Mouse (Mus musculus): Measurements from ENCODE around the gene Ttc39b. TPM values are rescaled to one million over a fixed set of nuclear protein-coding genes. Genes with fewer than 3 reads are reported as not detected.
A peak's percentile ranks its signal among the peaks of the same experiment; 100 is the strongest.

The Ttc39b gene
- polyA plus RNA-seq, 1 experiment from 2014 or later: 5.1 TPM

- no peaks in the 10 kb centered on the region for H3K36me3 ChIP-seq
- H3K4me2 ChIP-seq (replicated peaks): no peak overlapping the region
- WGBS: 68% methylated on average over 8 of the region's 8 CpGs
- H3K27ac ChIP-seq (replicated peaks): no peak overlapping the region
- H3K4me1 ChIP-seq: no peaks in the 10 kb centered on the region
- no peaks in the 10 kb centered on the region for H3K9me3 ChIP-seq (replicated peaks)
- no peak overlapping the region for H3K9ac ChIP-seq
- no peak for ATAC-seq (ENCODE audit: insufficient number of reproducible peaks, low FRiP score, low TSS enrichment, low read depth)
- H3K4me3 ChIP-seq (replicated peaks): no peak overlapping the region
- no peaks in the 10 kb centered on the region for H3K27me3 ChIP-seq
These were observed 98.3 kb downstream of the Ttc39b start for GRCm38 (mm10) chr4:83225633-83226360.

DNA sequence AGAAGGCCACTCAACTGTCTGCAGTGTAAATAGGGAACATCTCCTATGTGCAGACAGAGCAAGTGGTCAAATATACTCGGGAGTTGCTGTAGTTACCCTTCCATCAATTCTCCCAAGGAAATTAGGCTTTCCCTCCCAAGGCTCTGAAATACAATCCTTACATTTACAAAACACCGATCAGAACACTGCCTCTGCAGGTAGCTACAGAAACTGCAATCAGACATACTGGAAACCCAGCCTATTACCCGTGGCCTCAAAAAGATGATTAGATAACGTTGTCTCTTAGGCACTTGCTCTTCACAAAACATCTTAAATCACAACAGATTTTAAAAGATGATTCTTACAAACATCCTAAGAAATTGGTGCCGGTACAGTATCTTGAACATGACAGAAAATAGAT, 99.8 kb downstream of the Ttc39b start:
- no peaks in the 10 kb centered on the region for H3K36me3 ChIP-seq
- H3K4me3 ChIP-seq (replicated peaks): no peak overlapping the region
- 35% methylated on average over 5 of the region's 5 CpGs for WGBS
- H3K27me3 ChIP-seq: no peaks in the 10 kb centered on the region
- no peak overlapping the region for H3K4me2 ChIP-seq (replicated peaks)
- H3K9me3 ChIP-seq (replicated peaks): no peaks in the 10 kb centered on the region
- no peak overlapping the region for H3K27ac ChIP-seq (replicated peaks)
- no peaks in the 10 kb centered on the region for H3K4me1 ChIP-seq
- ATAC-seq (ENCODE audit: insufficient number of reproducible peaks, low FRiP score, low TSS enrichment, low read depth): no peak
- H3K9ac ChIP-seq: no peak overlapping the region

- no peak overlapping the region for H3K4me2 ChIP-seq (replicated peaks)
- no peaks in the 10 kb centered on the region for H3K27me3 ChIP-seq
- no peak overlapping the region for H3K9ac ChIP-seq
- H3K36me3 ChIP-seq: no peaks in the 10 kb centered on the region
- no peak overlapping the region for H3K4me3 ChIP-seq (replicated peaks)
- WGBS: 79% methylated on average over 5 of the region's 5 CpGs
- ATAC-seq (ENCODE audit: insufficient number of reproducible peaks, low FRiP score, low TSS enrichment, low read depth): no peak
- H3K4me1 ChIP-seq: no peaks in the 10 kb centered on the region
- no peak overlapping the region for H3K27ac ChIP-seq (replicated peaks)
- no peaks in the 10 kb centered on the region for H3K9me3 ChIP-seq (replicated peaks)
These were observed 100.9 kb downstream of the Ttc39b start for GRCm38 (mm10) chr4:83223197-83223596.

DNA sequence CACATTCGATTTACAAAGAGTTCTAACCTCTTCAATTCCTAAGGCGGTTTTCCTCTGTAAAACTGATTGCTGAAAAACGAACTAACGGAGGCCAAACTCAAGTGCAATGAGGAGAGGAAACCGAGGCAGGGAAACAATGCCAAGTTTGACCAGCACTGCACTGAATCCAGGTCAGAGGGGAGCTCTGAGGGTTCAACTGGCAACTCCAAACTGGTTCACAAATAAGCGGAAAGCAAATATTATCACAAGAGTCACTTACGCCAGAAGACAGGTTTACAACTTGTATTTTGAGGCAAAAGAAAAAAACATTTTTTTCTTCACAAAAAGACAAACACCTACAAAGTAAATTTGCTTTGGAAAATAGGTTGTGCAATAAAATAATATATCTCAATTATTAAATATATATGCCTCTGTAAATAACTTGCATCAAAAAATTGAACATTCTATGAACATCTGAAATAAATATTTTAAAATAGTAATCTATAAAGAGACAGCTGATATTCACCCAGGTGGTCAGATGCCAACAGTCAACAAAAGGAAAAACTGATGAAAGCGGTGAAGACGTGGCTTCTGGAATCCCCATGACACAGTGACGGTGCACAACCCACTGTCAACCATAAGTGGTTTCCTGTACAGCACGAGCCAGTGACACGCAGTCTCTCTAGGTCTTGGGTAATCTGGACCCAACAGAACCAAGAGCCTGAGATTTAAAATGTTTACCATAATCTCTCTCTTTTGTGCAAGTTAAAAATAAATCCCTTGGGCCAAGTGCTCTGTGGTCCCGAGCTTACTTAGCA, 103.1 kb downstream of the Ttc39b start:
- H3K27me3 ChIP-seq: no peaks in the 10 kb centered on the region
- WGBS: 85% methylated on average over 13 of the region's 13 CpGs
- H3K4me3 ChIP-seq (replicated peaks): no peak overlapping the region
- no peaks in the 10 kb centered on the region; the same call in 1 of the 2 replicates for H3K4me1 ChIP-seq
- ATAC-seq (ENCODE audit: insufficient number of reproducible peaks, low FRiP score, low TSS enrichment, low read depth): no peak
- H3K27ac ChIP-seq (replicated peaks): no peak overlapping the region
- H3K9me3 ChIP-seq (replicated peaks): no peaks in the 10 kb centered on the region
- no peak overlapping the region for H3K9ac ChIP-seq
- no peak overlapping the region for H3K4me2 ChIP-seq (replicated peaks)
- no peaks in the 10 kb centered on the region for H3K36me3 ChIP-seq

DNA sequence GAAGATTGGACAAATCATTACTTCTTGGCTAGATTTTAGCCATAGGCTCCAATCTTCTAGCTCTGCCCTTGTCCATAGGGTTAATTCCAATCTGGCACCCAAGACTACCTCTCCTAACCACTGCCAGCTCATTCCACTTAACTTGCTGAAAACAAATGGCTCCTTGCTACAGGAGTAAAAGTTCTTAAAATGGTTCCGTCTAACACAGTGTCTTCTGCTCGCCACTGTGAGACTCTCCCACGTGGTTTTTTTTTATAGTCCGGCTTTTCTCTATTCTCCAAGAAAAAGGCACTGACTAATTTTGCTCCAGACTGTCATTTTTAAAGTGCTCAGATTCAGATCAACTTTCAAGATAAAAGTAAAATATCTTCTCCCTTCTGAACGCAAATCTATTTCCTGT, 104.8 kb downstream of the Ttc39b start:
- no peaks in the 10 kb centered on the region for H3K27me3 ChIP-seq
- WGBS: 78% methylated on average over 5 of the region's 5 CpGs
- H3K4me2 ChIP-seq (replicated peaks): no peak overlapping the region
- H3K9me3 ChIP-seq (replicated peaks): no peaks in the 10 kb centered on the region
- H3K27ac ChIP-seq (replicated peaks): no peak overlapping the region
- no peak overlapping the region for H3K4me3 ChIP-seq (replicated peaks)
- no peaks in the 10 kb centered on the region for H3K36me3 ChIP-seq
- H3K9ac ChIP-seq: no peak overlapping the region
- ATAC-seq (ENCODE audit: insufficient number of reproducible peaks, low FRiP score, low TSS enrichment, low read depth): no peak
- peaks cover 7% of the 10 kb centered on the region for H3K4me1 ChIP-seq

DNA sequence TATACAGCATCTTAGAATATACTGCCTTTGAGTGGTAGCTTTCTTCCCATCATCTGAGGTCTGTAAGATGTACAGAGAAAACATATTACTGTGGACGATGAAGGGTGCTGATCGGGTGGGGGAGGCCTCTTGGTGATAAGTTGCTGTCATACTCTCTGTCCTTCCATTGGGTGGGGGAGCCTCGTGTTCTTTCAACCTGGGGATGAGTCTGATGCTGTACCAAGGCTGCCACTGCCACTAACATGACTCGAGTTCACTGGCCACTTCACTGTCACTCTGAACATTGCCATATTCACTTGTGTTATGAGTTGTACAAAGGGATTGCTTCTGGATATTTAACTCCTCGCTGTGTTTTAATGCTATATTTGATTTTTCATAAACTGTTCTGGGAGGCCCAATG, 106.9 kb downstream of the Ttc39b start:
- no peaks in the 10 kb centered on the region for H3K9me3 ChIP-seq (replicated peaks)
- no peak for ATAC-seq (ENCODE audit: insufficient number of reproducible peaks, low FRiP score, low TSS enrichment, low read depth)
- H3K4me3 ChIP-seq (replicated peaks): no peak overlapping the region
- H3K27me3 ChIP-seq: no peaks in the 10 kb centered on the region
- H3K4me1 ChIP-seq: peaks cover 7% of the 10 kb centered on the region
- H3K4me2 ChIP-seq (replicated peaks): no peak overlapping the region
- H3K9ac ChIP-seq: no peak overlapping the region
- no peaks in the 10 kb centered on the region for H3K36me3 ChIP-seq
- no peak overlapping the region for H3K27ac ChIP-seq (replicated peaks)
- 89% methylated on average over 5 of the region's 5 CpGs for WGBS

- Histone ChIP-seq H3K4me1 (peaks cover 7% of the 10 kb centered on the region), H3K27me3 (no peaks in the 10 kb centered on the region), H3K4me3 (replicated peaks) (no peak overlapping the region), H3K9me3 (replicated peaks) (no peaks in the 10 kb centered on the region), H3K36me3 (no peaks in the 10 kb centered on the region), H3K9ac (no peak overlapping the region), H3K4me2 (replicated peaks) (no peak overlapping the region), H3K27ac (replicated peaks) (no peak overlapping the region)
- ATAC-seq (ENCODE audit: insufficient number of reproducible peaks, low FRiP score, low TSS enrichment, low read depth): no peak
- 76% methylated on average over 7 of the region's 7 CpGs for WGBS
These were observed 107.7 kb downstream of the Ttc39b start for GRCm38 (mm10) chr4:83216381-83216780.

GRCm38 (mm10) chr4:83215776-83216175, 108.3 kb downstream of the Ttc39b start:
- Histone ChIP-seq H3K9ac (no peak overlapping the region), H3K4me1 (peaks cover 7% of the 10 kb centered on the region), H3K9me3 (replicated peaks) (no peaks in the 10 kb centered on the region), H3K36me3 (no peaks in the 10 kb centered on the region), H3K27me3 (no peaks in the 10 kb centered on the region), H3K27ac (replicated peaks) (no peak overlapping the region), H3K4me2 (replicated peaks) (no peak overlapping the region), H3K4me3 (replicated peaks) (no peak overlapping the region)
- WGBS: 82% methylated on average over 1 of the region's 1 CpGs
- no peak for ATAC-seq (ENCODE audit: insufficient number of reproducible peaks, low FRiP score, low TSS enrichment, low read depth)

DNA sequence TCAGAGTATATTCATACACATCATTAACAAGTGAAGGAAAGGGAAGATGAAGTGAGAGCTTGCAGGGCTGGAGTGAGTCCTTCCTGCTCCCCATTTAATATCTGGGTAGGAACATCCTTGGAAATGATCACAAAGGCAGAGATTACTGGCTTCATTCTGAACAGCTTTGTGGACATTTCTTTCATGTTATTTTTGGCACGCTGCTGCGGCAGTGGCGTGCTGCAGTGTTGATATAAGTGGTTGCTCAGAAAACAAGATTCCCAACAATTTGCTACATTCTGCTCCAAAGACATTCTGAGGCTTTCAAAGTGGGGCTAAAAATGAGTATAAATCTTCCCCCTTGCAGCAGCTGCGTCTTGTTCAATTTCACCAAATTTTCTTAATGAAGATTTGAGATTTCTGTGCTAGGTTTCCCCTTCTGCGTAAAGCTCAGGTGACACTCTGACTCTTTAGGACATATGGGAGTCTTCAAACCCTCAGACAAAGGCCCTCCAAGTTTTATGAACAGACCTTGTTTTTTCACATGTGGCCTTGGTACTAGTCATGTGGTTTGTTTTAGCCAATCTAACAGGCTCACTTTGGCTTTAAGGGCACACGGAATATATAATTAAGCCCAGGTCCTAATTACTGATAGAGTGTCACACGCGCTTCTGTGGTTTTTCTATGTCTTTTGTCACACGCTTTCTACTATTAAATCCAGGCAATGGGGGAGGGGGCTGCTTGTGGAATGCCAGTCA, 109.1 kb downstream of the Ttc39b start:
- ATAC-seq (ENCODE audit: insufficient number of reproducible peaks, low FRiP score, low TSS enrichment, low read depth): no peak
- Histone ChIP-seq H3K27me3 (no peaks in the 10 kb centered on the region), H3K4me2 (replicated peaks) (no peak overlapping the region), H3K9ac (no peak overlapping the region), H3K36me3 (no peaks in the 10 kb centered on the region), H3K4me1 (peaks cover 7% of the 10 kb centered on the region), H3K9me3 (replicated peaks) (no peaks in the 10 kb centered on the region), H3K4me3 (replicated peaks) (no peak overlapping the region), H3K27ac (replicated peaks) (peak overlapping the region; percentile 29; the same call in 1 of the 2 replicates)
- WGBS: 34% methylated on average over 9 of the region's 9 CpGs

DNA sequence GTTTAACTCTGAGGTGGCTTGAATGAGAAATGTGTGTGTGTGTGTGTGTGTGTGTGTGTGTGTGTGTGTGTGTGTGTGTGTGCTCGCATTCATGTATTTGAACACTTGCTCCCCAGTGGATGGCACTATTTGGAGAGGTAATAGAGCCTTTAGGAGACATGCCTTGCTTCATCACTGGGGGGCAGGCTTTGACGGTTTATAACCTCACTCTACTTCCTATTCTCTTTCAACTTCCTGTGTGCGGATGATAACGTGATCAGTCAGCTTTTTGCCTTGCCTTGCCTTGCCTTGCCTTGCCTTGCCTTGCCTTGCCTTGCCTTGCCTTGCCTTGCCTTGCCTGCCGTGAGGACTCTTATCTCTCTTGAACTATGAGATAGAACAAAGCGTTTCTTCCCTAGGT, 110.3 kb downstream of the Ttc39b start:
- ATAC-seq (ENCODE audit: insufficient number of reproducible peaks, low FRiP score, low TSS enrichment, low read depth): no peak
- H3K27ac ChIP-seq (replicated peaks): no peak overlapping the region
- no peak overlapping the region for H3K4me3 ChIP-seq (replicated peaks)
- H3K36me3 ChIP-seq: no peaks in the 10 kb centered on the region
- peaks cover 7% of the 10 kb centered on the region for H3K4me1 ChIP-seq
- H3K4me2 ChIP-seq (replicated peaks): no peak overlapping the region
- no peak overlapping the region for H3K9ac ChIP-seq
- no peaks in the 10 kb centered on the region for H3K9me3 ChIP-seq (replicated peaks)
- WGBS: 82% methylated on average over 6 of the region's 6 CpGs
- no peaks in the 10 kb centered on the region for H3K27me3 ChIP-seq

GRCm38 (mm10) chr4:83211709-83212108, 112.3 kb downstream of the Ttc39b start:
- Histone ChIP-seq H3K4me2 (replicated peaks) (no peak overlapping the region), H3K4me3 (replicated peaks) (no peak overlapping the region), H3K9me3 (replicated peaks) (no peaks in the 10 kb centered on the region), H3K9ac (no peak overlapping the region), H3K36me3 (no peaks in the 10 kb centered on the region), H3K4me1 (peaks cover 7% of the 10 kb centered on the region), H3K27me3 (no peaks in the 10 kb centered on the region), H3K27ac (replicated peaks) (no peak overlapping the region)
- no peak for ATAC-seq (ENCODE audit: insufficient number of reproducible peaks, low FRiP score, low TSS enrichment, low read depth)
- 66% methylated on average over 12 of the region's 12 CpGs for WGBS

Data from embryonic facial prominence, embryonic 15.5 days (tissue).